Mouse (Mus musculus): ENCODE data around the gene Wwc2.

The Wwc2 gene

DNA sequence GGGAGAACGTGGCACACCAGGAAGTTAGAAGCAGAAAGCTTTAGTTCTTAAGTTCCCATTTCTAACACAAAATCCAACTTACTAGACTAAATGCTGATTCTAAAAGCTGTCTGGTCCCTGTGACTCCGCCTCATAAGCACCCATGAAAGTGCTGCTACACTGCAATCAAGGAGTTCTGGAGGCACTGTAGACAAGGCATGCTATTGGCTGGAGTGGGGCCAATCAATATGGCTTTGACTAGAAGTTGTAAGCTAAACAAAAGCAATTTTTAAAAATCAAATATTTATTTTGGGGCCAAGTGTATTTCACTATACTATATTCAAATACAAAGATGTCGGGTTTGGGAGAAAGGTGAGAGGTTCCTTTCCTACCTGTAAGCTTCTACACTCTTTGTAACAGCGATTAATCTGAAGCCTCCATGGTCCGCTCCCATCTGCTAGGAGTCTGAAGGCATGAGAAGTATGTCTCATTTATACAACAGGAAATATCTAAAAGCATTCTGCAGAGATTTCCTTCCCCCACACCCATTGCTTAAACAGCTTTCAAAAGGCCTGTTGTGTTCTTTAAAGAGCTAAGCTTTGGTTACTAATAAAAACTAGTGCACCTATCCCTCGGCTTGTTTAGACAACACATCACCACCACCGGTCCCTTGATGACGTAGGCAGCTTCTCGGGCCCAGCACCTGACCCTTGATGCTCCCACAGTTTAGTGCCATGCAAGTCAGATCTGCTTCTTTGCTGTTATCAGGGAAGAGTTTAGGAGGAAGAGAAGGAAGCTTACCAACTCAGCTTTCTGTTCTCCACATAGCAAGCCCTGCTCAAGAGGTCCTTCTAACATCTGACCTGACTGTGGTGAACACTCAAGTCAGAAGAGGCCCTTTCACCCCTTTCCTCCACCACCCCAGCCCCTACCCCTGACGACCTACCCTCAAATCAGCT is 50.5 kb downstream of the Wwc2 start:
- in situ Hi-C loops (cut with MboI, MseI): no loop called here

DNA sequence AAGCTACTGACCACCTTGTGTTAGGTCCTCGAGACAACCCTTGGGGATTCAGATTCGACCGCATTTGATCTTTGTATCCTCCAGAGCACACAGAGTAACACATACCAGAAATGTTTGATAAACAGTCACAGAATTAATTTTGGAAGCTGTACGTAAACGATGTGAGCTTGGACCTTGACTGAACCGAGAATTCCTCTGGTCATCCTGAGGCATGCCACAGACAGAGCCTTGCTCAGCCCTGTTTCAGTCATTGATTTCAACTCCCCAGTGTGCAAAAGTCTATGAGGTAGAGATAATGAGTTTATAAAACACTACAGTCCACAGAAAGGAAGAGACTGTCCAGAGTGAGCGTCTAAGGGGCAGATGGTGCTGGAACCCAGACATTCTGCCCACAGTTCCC is 51.5 kb downstream of the Wwc2 start:
- in situ Hi-C loops (cut with MboI, MseI): no loop called here

DNA sequence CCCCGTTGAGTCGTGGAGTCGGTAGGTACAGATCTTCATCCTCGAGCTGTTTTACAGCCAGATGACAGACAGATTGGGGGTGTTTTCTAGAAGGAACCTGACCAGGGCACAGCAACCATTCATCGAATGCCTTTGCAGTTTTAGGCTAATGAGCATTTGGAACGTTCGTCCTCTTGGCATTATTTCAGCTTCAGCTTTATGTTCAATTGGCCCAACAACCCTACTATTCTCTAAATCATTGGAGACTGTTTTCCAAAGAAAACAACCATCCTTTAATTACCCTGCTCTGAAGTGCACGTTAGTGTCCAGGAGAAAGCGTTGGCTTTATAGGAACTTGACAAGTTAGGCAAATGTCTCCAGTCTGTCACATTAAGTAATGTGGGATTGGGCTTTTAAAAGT is 54.3 kb downstream of the Wwc2 start:
- in situ Hi-C loops (cut with MboI, MseI): no loop called here

DNA sequence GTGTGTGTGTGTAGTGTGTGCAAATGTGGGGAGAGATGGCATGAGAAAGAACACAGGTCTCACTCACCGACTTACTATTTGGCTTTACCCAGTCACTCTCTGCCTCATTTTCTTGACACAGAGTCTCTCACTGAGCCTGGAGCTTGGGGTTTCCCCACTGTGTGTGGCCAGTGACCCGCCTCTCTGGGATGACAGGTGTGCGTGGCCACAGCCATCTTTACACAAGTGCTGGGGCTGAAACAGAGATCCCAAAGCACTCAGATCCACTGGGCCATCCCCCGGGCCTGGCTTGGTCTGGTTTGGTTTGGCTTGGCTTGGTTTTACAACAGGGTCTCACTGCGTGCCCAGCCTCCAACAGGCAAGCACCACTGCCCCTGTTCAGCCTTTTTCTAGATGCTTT is 55.3 kb downstream of the Wwc2 start:
- in situ Hi-C loops (cut with MboI, MseI): no loop called here

DNA sequence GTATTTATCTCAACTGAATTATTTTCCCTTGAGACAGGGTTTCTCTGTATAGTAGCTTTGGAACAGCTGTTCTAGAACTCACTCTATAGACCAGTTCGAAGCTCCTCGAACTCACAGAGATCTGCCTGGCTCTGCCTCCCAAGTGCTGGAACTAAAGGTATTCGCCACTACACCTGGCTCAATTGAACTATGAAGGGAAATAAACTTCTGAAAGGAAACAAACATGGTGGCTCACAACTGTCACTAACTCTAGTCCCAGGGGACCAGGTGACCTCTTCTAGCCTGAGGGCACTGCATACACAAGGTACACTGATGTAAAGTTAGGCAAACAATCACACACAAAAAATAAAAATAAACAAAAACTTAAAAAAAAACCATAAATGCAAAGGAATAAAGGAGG is 57.6 kb downstream of the Wwc2 start:
- in situ Hi-C loops (cut with MboI, MseI): no loop called here

DNA sequence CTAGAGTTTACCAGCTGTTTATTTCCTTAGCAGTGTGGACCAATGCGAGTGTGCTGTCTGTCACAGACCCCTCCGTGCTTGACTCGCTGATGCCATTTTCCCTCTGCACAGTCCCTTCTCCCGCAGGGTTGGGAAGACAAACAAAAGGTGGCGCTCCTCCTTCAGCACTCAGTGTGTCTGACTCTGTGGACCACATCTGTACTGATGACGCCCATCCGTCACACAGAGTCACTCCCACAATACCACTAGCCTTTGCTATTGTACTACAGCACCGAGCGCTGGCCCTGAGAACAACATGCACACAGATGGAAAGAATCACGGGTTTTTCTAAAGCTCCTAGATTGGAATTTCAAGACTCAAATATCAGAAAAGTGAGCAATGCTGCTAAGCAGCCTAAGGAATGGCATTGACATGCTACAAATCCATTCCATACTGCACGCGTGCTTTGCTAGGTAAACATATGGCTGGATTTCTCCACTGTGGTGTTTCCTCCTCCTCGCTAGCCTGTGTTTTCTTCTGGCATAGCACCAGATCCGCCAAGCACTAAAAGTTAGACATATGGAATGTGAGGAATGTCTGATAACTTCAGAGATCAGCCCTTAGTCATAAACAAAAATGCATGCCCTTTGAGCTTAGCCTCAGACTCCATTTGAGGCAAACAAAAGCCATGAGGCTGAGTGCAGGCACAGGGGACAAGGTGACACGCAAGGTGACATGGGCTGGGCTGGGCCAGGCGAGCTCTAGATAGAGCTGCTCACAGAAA is 58.5 kb downstream of the Wwc2 start:
- in situ Hi-C loops (cut with MboI, MseI): no loop called here

DNA sequence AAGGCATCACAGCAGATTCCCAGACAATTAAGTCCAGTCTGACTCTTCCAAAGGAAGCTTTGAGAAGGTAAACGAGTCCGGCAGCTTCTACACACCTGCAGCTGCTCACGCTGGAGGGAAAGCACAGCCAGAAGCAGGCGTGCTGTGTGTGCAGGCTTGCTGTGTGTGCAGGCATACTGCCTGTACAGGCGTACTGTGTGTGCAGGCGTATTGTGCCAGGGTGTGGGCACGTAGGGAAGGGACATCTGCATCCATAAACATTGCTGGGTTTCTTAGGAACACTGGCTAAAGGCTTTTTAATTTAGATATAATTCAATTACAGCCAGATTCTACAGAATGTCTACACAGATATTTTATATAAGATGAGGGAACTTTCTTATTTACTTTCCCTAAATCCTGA is 59.4 kb downstream of the Wwc2 start:
- in situ Hi-C loops (cut with MboI, MseI): no loop called here

DNA sequence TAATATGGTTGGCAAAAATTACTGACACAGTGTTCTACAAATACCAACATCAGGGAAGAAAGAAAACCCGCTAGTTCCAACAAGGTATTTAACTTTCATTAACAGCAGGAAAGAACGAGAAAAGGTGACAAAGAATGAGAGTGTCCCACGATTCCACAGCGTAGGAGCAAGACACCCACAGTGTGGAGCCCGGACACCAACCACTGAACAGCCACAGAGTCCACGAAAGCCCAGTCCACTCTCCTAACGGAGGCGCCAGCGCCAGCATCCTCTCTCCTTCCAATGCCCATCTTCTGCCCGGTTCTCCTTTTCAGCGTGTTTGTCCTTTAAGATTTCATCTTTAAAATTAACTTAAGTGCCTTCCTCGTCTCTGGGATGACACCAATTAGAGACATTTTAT is 61.1 kb downstream of the Wwc2 start:
- in situ Hi-C loops (cut with MboI, MseI): no loop called here

DNA sequence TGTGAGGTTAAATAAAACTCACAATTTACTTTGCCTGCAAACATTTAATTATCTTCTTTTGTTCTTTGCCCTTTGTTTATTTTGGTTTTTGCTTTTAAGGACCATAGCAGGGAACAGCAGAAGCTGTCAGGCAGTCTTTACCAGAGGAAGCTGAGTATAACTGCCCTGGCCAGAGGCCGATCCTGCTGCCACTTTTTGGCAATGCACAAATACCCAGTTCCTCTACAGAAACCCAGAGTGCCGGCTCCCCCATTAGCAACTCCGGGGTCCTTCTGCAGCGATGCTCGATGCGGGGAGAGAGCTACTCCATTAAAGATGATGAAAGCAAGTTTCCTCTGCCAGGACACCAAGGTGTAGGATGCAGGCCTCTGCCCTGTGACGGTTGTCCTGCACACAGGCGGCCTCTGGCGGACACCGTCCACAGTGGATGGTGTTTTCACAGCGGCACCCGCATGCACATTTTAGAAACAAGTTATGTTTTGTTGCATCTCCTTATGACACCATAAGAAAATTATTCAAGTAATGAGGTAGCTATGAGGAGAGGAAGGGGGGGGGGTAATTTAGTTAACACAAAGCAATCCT is 62.0 kb downstream of the Wwc2 start:
- in situ Hi-C loops (cut with MboI, MseI): no loop called here

DNA sequence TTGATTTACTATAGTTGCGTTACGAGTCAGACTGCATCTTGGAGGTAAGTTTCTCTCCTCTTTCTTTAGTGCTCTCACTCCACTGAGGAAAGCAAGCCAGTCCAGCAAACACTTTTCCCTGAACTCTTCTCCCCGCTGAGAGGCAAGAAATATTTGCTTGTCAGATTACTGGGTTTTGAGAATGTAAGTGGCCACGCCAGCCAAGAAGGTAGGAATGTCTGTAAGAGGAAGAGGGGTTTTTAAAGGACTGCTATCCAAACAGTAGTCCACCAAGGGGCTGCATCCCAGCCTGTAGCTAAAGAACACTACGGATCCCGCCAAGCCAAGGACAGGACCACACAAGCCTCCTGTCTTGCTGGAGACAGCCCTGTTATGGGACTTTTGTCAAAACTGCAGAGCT is 65.8 kb downstream of the Wwc2 start:
- in situ Hi-C loops (cut with MboI, MseI): no loop called here

DNA sequence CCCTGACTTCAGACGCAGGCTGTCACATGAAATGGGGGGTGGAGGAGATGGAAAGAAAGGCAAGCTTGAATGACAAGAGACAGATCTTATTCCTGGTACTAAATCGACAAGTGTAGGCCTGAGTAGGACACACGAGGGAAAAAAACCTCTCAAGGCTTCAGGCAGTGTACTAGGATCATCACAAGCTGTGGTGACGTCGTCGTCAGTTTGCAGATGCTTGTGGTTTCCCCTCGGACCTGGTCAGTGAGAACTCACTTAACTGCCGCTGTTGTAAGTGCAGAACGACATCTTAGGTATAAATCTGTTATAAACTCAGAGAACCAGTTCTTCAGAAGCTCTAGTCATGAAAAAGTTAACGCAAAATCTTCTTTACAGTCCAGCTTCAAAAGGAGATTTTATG is 67.9 kb downstream of the Wwc2 start:
- in situ Hi-C loops (cut with MboI, MseI): no loop called here

DNA sequence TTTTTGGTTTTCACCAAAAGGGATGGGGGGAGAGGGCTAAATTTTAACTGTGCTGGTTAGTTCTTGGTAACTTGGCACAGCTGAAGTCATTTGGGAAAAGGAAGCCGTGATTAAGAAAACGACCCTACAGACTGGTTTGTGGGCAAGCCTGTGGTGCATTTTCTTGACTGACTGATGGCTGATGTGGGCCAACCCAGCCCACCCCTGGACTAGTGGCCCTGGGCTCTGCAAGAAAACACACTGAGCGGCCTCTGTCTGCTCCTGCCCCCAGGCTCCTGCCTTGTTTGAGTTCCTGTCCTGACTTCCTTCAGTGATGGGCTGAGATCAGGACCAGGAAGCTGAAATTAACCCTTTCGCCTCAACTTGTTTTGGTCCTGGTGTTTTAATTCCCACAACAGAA is 68.7 kb downstream of the Wwc2 start:
- in situ Hi-C loops (cut with MboI, MseI): no loop called here

DNA sequence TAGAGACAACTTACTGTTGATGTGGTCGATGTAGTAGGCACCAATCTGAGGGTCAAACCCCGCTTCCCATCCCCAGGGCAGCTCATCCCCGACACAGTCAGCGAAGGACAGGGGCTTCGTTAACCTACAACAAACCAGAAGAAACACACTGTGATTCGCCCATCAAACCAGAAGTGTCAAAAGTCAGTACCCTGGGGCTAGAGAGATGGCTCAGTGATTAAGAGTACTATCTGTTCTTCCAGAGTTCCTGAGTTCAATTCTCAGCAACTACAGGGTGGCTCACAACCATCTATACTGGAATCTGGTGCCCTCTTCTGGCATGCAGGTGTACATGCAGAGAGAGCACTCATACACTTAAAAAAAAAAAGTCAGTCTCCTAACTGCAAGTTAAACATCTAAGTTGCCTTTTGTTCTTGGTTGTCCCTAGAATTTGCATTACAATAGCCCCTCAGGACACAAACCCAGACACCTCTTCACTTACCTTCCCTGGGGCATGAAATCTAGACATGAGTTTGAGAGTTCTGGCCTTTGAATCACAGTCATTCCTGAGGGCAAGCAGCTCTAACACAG is 70.1 kb downstream of the Wwc2 start:
- in situ Hi-C loops (cut with MboI, MseI): no loop called here

DNA sequence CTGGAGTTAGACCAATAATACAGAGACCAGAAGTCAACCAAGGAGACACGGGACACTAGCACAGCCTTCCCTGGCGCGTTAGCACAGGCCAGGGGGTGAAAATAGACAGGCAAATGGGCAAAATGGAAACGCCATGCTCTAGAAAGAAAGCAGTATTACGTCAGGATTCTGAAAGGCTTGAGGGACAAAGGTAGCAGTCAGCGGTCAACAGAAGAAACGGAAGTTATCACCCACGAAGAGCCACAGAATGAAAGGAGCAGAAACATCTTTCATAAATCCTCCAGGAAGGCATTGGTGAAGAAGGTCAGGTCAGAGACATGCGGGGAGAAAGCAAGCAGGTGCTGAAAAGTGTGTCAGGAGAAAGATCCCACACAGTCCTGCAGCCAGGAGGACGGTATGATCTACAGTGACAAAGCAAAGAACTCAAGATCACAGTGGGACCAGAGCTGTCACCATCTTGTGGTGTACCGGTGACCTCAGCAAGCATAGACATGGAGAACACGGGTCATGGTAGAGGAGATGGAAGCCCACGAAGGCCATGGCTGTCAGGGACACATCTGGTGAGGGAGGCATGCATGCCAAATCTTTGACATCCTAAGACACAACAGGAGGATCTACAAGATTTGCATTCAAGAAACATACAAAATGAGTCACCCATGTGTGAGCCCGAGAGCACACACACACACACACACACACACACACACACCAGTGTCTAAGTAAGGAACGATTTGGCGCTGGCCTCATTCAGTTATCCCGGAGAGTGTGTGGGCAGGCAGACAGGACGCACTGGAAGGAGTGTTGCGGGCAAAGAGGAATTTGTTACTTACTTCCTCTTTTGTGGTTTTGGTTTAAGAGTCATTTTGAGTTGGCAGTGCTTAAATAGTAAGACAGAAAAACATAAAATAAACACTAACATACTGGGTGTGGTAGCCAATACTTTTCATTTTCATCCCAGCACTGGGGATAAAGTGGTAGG is 73.4 kb downstream of the Wwc2 start:
- in situ Hi-C loops (cut with MboI, MseI): no loop called here

DNA sequence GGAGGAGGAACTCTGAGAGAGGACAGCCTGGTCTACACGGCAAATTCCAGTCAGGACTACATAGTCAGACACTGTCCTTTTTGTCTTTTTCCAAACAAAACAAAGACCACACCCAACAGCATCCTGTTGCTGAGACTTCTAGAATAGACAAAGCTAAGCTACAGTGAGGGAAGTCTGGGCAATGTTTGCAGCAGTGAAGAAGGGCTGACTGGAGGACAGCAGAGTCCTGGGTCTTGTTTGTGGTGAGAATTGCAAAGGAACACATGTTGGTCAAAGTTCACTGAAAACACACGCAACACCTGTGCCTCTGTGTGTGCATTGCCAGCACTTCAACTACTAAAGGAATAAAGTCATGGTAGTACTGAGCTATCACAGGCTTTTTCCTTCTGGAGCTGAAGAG is 75.2 kb downstream of the Wwc2 start:
- in situ Hi-C loops (cut with MboI, MseI): no loop called here

DNA sequence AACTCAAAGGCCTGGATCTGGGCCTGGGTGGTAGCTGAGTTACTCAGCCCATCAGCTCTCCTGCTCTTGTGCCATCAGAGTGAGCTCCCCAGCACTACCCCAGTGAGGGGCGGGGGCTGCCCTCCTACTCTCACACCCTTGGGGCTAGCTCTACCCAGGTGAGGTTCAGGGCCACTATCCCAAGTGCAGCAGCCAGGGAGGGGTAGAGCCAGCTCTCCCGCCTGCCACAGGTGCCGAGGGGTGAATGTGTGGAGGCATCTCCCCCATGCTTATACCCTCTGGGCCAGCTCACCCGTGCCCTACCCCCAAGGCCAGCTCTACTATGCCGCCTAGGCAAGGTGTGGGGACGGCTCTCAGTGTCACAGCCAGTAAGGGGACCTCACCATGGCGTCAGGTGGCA is 75.8 kb downstream of the Wwc2 start:
- in situ Hi-C loops (cut with MboI, MseI): no loop called here

DNA sequence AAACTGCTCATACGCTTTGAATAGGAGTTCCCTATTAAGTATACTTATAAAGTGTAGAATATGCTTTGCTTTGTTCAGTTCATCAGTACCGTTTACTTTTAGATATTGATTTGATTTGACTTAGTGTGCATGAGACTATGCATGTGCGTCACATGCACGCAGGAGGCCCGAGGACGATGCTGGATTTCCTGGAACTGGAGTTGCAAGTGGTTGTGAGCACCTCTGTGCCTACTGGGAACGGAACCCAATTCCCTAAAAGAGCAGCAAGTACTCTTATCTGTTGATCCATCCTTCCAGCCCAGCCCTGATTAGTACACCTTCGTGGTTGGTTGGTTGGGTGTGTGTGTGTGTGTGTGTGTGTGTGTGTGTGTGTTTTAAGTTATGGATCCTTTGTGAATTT is 76.6 kb downstream of the Wwc2 start:
- in situ Hi-C loops (cut with MboI, MseI): no loop called here

DNA sequence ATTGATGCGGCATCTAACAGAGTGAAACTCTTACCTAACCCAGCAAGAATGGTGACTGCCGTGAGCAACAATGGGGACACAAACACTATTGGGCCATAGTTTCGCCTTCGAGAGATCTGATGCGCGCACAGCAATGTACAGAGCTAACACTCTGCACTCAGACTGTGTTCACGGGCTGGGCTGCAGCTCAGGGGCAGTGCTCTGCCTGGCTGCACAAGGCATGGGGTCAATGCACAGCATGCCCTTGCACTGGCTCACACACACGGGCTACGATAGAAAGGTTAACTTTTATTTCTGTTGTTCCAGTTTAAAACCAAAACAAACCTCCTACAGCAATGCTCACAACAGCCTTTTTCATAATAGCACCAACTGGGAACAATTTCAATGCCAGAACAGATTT is 77.1 kb downstream of the Wwc2 start:
- in situ Hi-C loops (cut with MboI, MseI): no loop called here

DNA sequence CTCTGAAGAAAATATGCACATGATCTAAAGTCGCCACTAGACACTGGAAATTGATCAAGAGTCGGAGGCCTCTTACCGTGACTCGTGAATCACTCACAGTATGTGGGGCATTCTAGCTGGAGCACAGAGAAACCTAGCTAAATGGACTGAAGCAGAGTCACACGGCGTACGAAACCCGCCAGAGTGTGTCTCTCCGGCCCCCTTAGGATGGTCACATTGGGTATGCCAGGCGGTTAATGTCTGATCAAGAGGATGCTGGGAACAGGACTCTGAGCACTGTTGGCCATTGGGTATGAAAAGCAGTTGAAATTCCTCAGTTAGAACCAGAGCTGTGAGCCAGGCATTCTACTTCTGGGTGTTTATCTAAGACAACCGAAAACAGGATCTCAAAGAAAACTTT is 81.0 kb downstream of the Wwc2 start:
- in situ Hi-C loops (cut with MboI, MseI): no loop called here

DNA sequence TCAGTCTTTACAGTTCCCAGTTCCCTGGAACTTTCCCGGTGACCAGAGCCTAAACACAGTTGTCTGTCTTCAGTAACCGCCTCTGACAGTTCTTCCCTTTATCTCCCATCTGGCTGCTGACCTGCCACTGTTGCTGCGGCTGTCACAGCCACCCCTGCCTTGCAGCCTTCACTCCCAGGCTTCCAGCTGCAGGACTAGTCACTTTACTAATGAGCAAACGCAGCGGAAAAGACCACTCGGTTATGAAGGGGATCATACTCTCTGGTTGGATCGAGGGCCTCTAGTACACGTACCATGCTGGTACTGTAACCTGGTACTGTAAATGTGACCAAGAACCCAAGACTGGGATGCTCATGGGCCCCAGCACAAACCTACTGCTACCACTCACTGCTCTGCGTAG is 83.7 kb downstream of the Wwc2 start:
- in situ Hi-C loops (cut with MboI, MseI): no loop called here

DNA sequence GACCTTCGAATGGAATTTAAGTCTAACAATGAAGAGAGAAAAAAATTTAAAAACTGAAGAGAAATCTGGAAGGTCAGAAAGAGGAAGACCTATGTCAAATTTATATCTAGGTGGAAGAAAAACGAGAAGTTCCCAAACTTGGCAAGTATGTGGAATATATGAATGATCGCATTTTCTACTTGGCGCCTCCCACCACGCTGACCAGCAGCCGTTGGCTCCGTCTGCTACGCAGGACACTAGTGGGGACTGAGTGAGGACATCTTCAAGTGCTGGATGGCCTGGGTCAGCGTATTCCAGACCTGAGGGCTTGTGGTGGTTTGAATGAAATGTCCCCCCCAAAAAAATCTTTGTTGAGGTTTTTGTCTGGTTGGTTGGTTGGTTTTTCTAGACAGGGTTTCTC is 84.6 kb downstream of the Wwc2 start:
- in situ Hi-C loops (cut with MboI, MseI): no loop called here

Measured in regulatory T cell (primary cell).